Mouse (Mus musculus) forebrain, embryonic 12.5 days (tissue): ENCODE data around the gene Smg7. TPM values are rescaled to one million over a fixed set of nuclear protein-coding genes. Genes with fewer than 3 reads are reported as not detected.

Experiments used
- ATAC-seq: fragments of 200-750 bp; cut with Nextera tagmentation; 2 replicates; pipeline ENCODE4 v1.8.0; 2017; ENCODE audit warnings: moderate TSS enrichment; ENCODE audit not compliant: low FRiP score
- H3K27ac ChIP-seq: fragments of 300-500 bp; sonication (generic); 2 replicates; pipeline ENCODE4 v1.5.1; 2016; ENCODE audit warnings: mild to moderate bottlenecking
- H3K27me3 ChIP-seq: fragments of 300-500 bp; sonication (generic); 2 replicates; pipeline ENCODE4 v1.6.1; 2016; ENCODE audit warnings: mild to moderate bottlenecking
- H3K36me3 ChIP-seq: fragments of 300-500 bp; sonication (generic); replicated peaks from 2 replicates; pipeline ENCODE4 v1.6.1; 2016; ENCODE audit warnings: mild to moderate bottlenecking
- H3K4me1 ChIP-seq: fragments of 300-500 bp; sonication (generic); 2 replicates; pipeline ENCODE4 v1.6.1; 2016
- H3K4me2 ChIP-seq: fragments of 300-500 bp; sonication (generic); 2 replicates; pipeline ENCODE4 v1.6.1; 2016; ENCODE audit warnings: mild to moderate bottlenecking, moderate library complexity
- H3K4me3 ChIP-seq: fragments of 300-500 bp; sonication (generic); replicated peaks from 2 replicates; pipeline ENCODE4 v1.5.1; 2016; ENCODE audit warnings: mild to moderate bottlenecking
- H3K9ac ChIP-seq: fragments of 300-500 bp; sonication (generic); 2 replicates; pipeline ENCODE4 v1.6.1; 2016; ENCODE audit warnings: mild to moderate bottlenecking
- H3K9me3 ChIP-seq: fragments of 300-500 bp; sonication (generic); 2 replicates; pipeline ENCODE4 v1.6.1; 2016
- WGBS: fragments of 180-500 bp; shearing (Covaris S2); methylation state at CpG from one replicate; pipeline ENCODE4 v1.1.7; 2016; 5-methylcytosine and 5-hydroxymethylcytosine counted together
- polyA plus RNA-seq: library from polyadenylated mRNA; unstranded; fragments of >200 nt; fragmentation: Nextera tagmentation; extraction: Ambion mirVana; gene quantifications from 2 replicates; pipeline ENCODE4 v1.2.1, GENCODE M21; 2016

The Smg7 gene
- polyA plus RNA-seq, 1 experiment from 2014 or later: 34.1 TPM

GRCm38 (mm10) chr1:152832316-152832715 is 70.1 kb downstream of the Smg7 start:
- Histone ChIP-seq H3K9ac (no peak overlapping the region), H3K9me3 (no peaks in the 10 kb centered on the region), H3K27me3 (no peaks in the 10 kb centered on the region), H3K36me3 (peaks cover 27% of the 10 kb centered on the region), H3K4me2 (no peak overlapping the region), H3K27ac (no peak overlapping the region), H3K4me1 (no peaks in the 10 kb centered on the region), H3K4me3 (no peak overlapping the region)
- ATAC-seq: no peak
- 90% methylated on average over 6 of the region's 6 CpGs for WGBS

GRCm38 (mm10) chr1:152831619-152832018 is 70.8 kb downstream of the Smg7 start:
- no peak overlapping the region for H3K27ac ChIP-seq
- no peaks in the 10 kb centered on the region for H3K27me3 ChIP-seq
- no peak overlapping the region for H3K4me2 ChIP-seq
- peaks cover 21% of the 10 kb centered on the region for H3K36me3 ChIP-seq
- H3K9ac ChIP-seq: no peak overlapping the region
- no peaks in the 10 kb centered on the region for H3K4me1 ChIP-seq
- 80% methylated on average over 5 of the region's 5 CpGs for WGBS
- H3K4me3 ChIP-seq: no peak overlapping the region
- ATAC-seq: no peak
- no peaks in the 10 kb centered on the region for H3K9me3 ChIP-seq

- Histone ChIP-seq H3K9me3 (no peaks in the 10 kb centered on the region), H3K27ac (no peak overlapping the region), H3K36me3 (peaks cover 15% of the 10 kb centered on the region), H3K4me3 (no peak overlapping the region), H3K4me2 (no peak overlapping the region), H3K4me1 (no peaks in the 10 kb centered on the region), H3K9ac (no peak overlapping the region), H3K27me3 (no peaks in the 10 kb centered on the region)
- no peak for ATAC-seq
- WGBS: 89% methylated on average over 8 of the region's 8 CpGs
Measured at GRCm38 (mm10) chr1:152831003-152831402, 71.4 kb downstream of the Smg7 start.

- ATAC-seq: no peak; the same call in 1 of the 2 replicates
- H3K27me3 ChIP-seq: no peaks in the 10 kb centered on the region
- WGBS: 96% methylated on average over 9 of the region's 9 CpGs
Measured at GRCm38 (mm10) chr1:152830054-152830453, 72.4 kb downstream of the Smg7 start.

GRCm38 (mm10) chr1:152828637-152829355 is 73.7 kb downstream of the Smg7 start:
- H3K9me3 ChIP-seq: no peaks in the 10 kb centered on the region
- ATAC-seq: no peak
- WGBS: 89% methylated on average over 10 of the region's 10 CpGs

More at GRCm38 (mm10) chr1:152830054-152830453, 72.4 kb downstream of the Smg7 start:
- H3K4me2 ChIP-seq: no peak overlapping the region
- no peak overlapping the region for H3K4me3 ChIP-seq
- H3K36me3 ChIP-seq: peaks cover 6% of the 10 kb centered on the region; the same call in 1 of the 2 replicates
- H3K9me3 ChIP-seq: no peaks in the 10 kb centered on the region
- no peaks in the 10 kb centered on the region for H3K4me1 ChIP-seq
- no peak overlapping the region for H3K27ac ChIP-seq
- H3K9ac ChIP-seq: no peak overlapping the region

GRCm38 (mm10) chr1:152828168-152828567 is 74.3 kb downstream of the Smg7 start:
- Histone ChIP-seq H3K9me3 (no peaks in the 10 kb centered on the region), H3K27ac (no peak overlapping the region), H3K4me2 (no peak overlapping the region), H3K4me1 (no peaks in the 10 kb centered on the region), H3K27me3 (no peaks in the 10 kb centered on the region), H3K9ac (no peak overlapping the region), H3K4me3 (no peak overlapping the region), H3K36me3 (no peaks in the 10 kb centered on the region)
- no peak for ATAC-seq
- WGBS: 71% methylated on average over 5 of the region's 5 CpGs

More at GRCm38 (mm10) chr1:152828637-152829355, 73.7 kb downstream of the Smg7 start:
- Histone ChIP-seq H3K36me3 (0 out of 2 replicates have a peak, but pooled peaks cover 1% of the 10 kb centered on the region), H3K27ac (no peak overlapping the region), H3K27me3 (no peaks in the 10 kb centered on the region), H3K4me3 (no peak overlapping the region), H3K4me2 (no peak overlapping the region), H3K4me1 (no peaks in the 10 kb centered on the region), H3K9ac (no peak overlapping the region)

GRCm38 (mm10) chr1:152826446-152826845 is 76.0 kb downstream of the Smg7 start:
- 86% methylated on average over 5 of the region's 5 CpGs for WGBS
- no peaks in the 10 kb centered on the region for H3K27me3 ChIP-seq
- no peak overlapping the region for H3K4me2 ChIP-seq
- no peak overlapping the region for H3K4me3 ChIP-seq
- H3K27ac ChIP-seq: no peak overlapping the region
- no peaks in the 10 kb centered on the region for H3K4me1 ChIP-seq
- no peak for ATAC-seq
- 0 out of 2 replicates have a peak, but pooled peaks cover 4% of the 10 kb centered on the region for H3K9me3 ChIP-seq
- no peak overlapping the region for H3K9ac ChIP-seq
- H3K36me3 ChIP-seq: no peaks in the 10 kb centered on the region

GRCm38 (mm10) chr1:152824206-152824605 is 78.2 kb downstream of the Smg7 start:
- 81% methylated on average over 9 of the region's 9 CpGs for WGBS
- no peak overlapping the region for H3K4me3 ChIP-seq
- no peak for ATAC-seq

GRCm38 (mm10) chr1:152821746-152822145 is 80.7 kb downstream of the Smg7 start:
- Histone ChIP-seq H3K4me1 (peaks cover 15% of the 10 kb centered on the region), H3K27ac (no peak overlapping the region), H3K27me3 (no peaks in the 10 kb centered on the region), H3K36me3 (no peaks in the 10 kb centered on the region), H3K9ac (no peak overlapping the region), H3K4me2 (no peak overlapping the region), H3K9me3 (0 out of 2 replicates have a peak, but pooled peaks cover 4% of the 10 kb centered on the region), H3K4me3 (no peak overlapping the region)
- ATAC-seq: no peak
- 91% methylated on average over 4 of the region's 4 CpGs for WGBS

More at GRCm38 (mm10) chr1:152824206-152824605, 78.2 kb downstream of the Smg7 start:
- Histone ChIP-seq H3K9ac (no peak overlapping the region), H3K27ac (no peak overlapping the region), H3K9me3 (0 out of 2 replicates have a peak, but pooled peaks cover 4% of the 10 kb centered on the region), H3K4me2 (no peak overlapping the region), H3K4me1 (no peaks in the 10 kb centered on the region), H3K36me3 (no peaks in the 10 kb centered on the region), H3K27me3 (no peaks in the 10 kb centered on the region)

- H3K4me1 ChIP-seq: peaks cover 22% of the 10 kb centered on the region
- H3K9me3 ChIP-seq: 0 out of 2 replicates have a peak, but pooled peaks cover 4% of the 10 kb centered on the region
- ATAC-seq: no peak
- H3K27me3 ChIP-seq: no peaks in the 10 kb centered on the region
- H3K4me2 ChIP-seq: no peak overlapping the region
- WGBS: 81% methylated on average over 7 of the region's 7 CpGs
- H3K4me3 ChIP-seq: no peak overlapping the region
- H3K9ac ChIP-seq: no peak overlapping the region
- no peaks in the 10 kb centered on the region for H3K36me3 ChIP-seq
- no peak overlapping the region for H3K27ac ChIP-seq
Measured at GRCm38 (mm10) chr1:152820911-152821695, 81.3 kb downstream of the Smg7 start.

GRCm38 (mm10) chr1:152819558-152819957 is 82.9 kb downstream of the Smg7 start:
- Histone ChIP-seq H3K4me2 (no peak overlapping the region), H3K36me3 (no peaks in the 10 kb centered on the region), H3K4me1 (peaks cover 35% of the 10 kb centered on the region), H3K27ac (no peak overlapping the region), H3K9me3 (0 out of 2 replicates have a peak, but pooled peaks cover 4% of the 10 kb centered on the region), H3K9ac (no peak overlapping the region), H3K4me3 (no peak overlapping the region), H3K27me3 (no peaks in the 10 kb centered on the region)
- ATAC-seq: no peak
- WGBS: 91% methylated on average over 6 of the region's 6 CpGs

- no peaks in the 10 kb centered on the region for H3K36me3 ChIP-seq
- H3K27ac ChIP-seq: peak overlapping the region; percentile 73
- H3K9me3 ChIP-seq: 0 out of 2 replicates have a peak, but pooled peaks cover 2% of the 10 kb centered on the region
- 52% methylated on average over 10 of the region's 10 CpGs for WGBS
- peaks cover 35% of the 10 kb centered on the region for H3K4me1 ChIP-seq
- H3K9ac ChIP-seq: no peak overlapping the region
- no peak; the same call in 1 of the 2 replicates for ATAC-seq
- H3K4me2 ChIP-seq: no peak overlapping the region
- no peaks in the 10 kb centered on the region for H3K27me3 ChIP-seq
- H3K4me3 ChIP-seq: no peak overlapping the region
Measured at GRCm38 (mm10) chr1:152817794-152818193, 84.7 kb downstream of the Smg7 start.
